Mouse (Mus musculus) heart, embryonic 13.5 days (tissue): ENCODE measurements around the gene Glb1l. TPM values are rescaled to one million over a fixed set of nuclear protein-coding genes. Genes with fewer than 3 reads are reported as not detected.

Experiments
- ATAC-seq: fragments of 200-750 bp; cut with Nextera tagmentation; 2 replicates; pipeline ENCODE4 v1.8.0; 2017; ENCODE audit warnings: moderate TSS enrichment; ENCODE audit not compliant: insufficient number of reproducible peaks, low FRiP score, low TSS enrichment; ENCODE audit errors: extremely low read depth
- H3K27ac ChIP-seq: fragments of 300-500 bp; sonication (generic); replicated peaks from 2 replicates; pipeline ENCODE4 v1.5.1; 2015; ENCODE audit warnings: moderate library complexity, mild to moderate bottlenecking, inconsistent platforms
- H3K27me3 ChIP-seq: fragments of 300-500 bp; sonication (generic); replicated peaks from 2 replicates; pipeline ENCODE4 v1.6.1; 2015; ENCODE audit warnings: mild to moderate bottlenecking, inconsistent platforms
- H3K36me3 ChIP-seq: fragments of 300-500 bp; sonication (generic); 2 replicates; pipeline ENCODE4 v1.6.1; 2015; ENCODE audit warnings: mild to moderate bottlenecking, inconsistent platforms
- H3K4me1 ChIP-seq: fragments of 300-500 bp; sonication (generic); 2 replicates; pipeline ENCODE4 v1.6.1; 2015; ENCODE audit warnings: inconsistent platforms
- H3K4me2 ChIP-seq: fragments of 300-500 bp; sonication (generic); 2 replicates; pipeline ENCODE4 v1.6.1; 2015; ENCODE audit warnings: inconsistent platforms, mild to moderate bottlenecking, moderate library complexity
- H3K4me3 ChIP-seq: fragments of 300-500 bp; sonication (generic); 2 replicates; pipeline ENCODE4 v1.5.1; 2015; ENCODE audit warnings: moderate library complexity, mild to moderate bottlenecking, inconsistent platforms
- H3K9ac ChIP-seq: fragments of 300-500 bp; sonication (generic); 2 replicates; pipeline ENCODE4 v1.6.1; 2015; ENCODE audit warnings: inconsistent platforms, mild to moderate bottlenecking, moderate library complexity
- H3K9me3 ChIP-seq: fragments of 300-500 bp; sonication (generic); 2 replicates; pipeline ENCODE4 v1.6.1; 2016; ENCODE audit warnings: inconsistent platforms
- WGBS: fragments of 180-500 bp; shearing (Covaris S2); methylation state at CpG from one replicate; pipeline ENCODE4 v1.1.7; 2015; ENCODE audit warnings: mixed read lengths; 5-methylcytosine and 5-hydroxymethylcytosine counted together
- polyA plus RNA-seq: library from polyadenylated mRNA; unstranded; fragments of >200 nt; fragmentation: Nextera tagmentation; extraction: Ambion mirVana; gene quantifications from 2 replicates; pipeline ENCODE4 v1.2.1, GENCODE M21; 2015

Glb1l gene
- polyA plus RNA-seq, result 6.9 and 8.2 TPM in 2 replicates

DNA sequence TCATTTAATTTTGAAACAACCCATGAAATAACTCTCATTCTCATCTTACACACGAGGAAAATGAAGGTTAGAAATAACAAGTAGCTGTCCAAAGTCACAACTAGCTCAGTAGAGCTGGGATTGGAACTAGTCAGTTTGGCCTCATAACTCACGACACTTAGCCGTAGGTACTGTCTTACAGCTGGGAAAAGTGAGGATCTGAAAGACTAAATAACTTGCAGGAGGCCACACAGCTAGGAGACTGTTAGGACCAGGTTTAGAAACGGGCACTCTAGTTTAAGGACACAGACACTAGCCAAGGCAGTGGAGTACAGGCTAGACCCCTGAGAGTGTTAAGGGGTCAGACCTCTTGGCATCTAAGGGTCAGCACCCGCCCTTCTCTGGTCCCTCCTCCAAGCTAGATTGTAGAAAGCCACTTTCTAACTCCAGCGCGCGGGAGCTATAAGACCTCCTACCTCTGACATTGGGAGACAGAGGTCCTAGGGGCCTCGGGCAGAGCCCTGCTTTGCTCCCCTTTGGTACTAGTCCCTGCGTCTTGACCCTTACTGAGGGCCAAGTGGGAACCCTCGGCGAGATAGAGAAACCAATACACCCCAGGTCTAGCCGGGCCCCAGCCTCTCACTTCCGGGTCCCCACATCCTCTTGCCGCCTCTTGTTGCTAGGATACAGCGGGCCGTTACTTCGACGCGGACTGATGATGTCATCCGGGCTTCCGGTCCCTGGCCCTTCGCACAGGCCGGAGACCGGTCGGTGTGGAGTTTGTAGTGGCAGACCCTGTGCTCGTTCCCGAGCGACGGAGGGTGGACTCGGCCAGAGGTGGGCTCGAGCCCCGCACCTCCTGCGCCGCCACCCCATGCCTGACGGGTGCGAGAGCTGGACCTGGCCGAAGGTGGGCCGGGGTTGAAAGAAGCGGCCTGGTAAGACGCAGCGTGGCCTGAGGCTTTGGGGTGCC is at the start of gene Glb1l, which contains the start of gene Stk16:
TSS of gene Glb1l (minus strand) at position 678 of the 952 bp plus-strand sequence.
TSS of gene Stk16 (plus strand) at position 703 of the 952 bp plus-strand sequence.
- peaks cover 38% of the 10 kb centered on the region for H3K36me3 ChIP-seq
- peaks cover 47% of the 10 kb centered on the region for H3K4me1 ChIP-seq
- peak within 1 kb of the TSS; percentile 99 for H3K4me2 ChIP-seq
- peak within 1 kb of the TSS; percentile 98 for H3K9ac ChIP-seq
- peak; percentile 82 for ATAC-seq
- H3K4me3 ChIP-seq, result peak within 1 kb of the TSS; percentile 92
- WGBS, result 5% methylated on average over 42 of the region's 42 CpGs
- no peaks in the 10 kb centered on the region for H3K9me3 ChIP-seq
- peak within 1 kb of the TSS; percentile 57 for H3K27ac ChIP-seq
- peaks cover 16% of the 10 kb centered on the region for H3K27me3 ChIP-seq

DNA sequence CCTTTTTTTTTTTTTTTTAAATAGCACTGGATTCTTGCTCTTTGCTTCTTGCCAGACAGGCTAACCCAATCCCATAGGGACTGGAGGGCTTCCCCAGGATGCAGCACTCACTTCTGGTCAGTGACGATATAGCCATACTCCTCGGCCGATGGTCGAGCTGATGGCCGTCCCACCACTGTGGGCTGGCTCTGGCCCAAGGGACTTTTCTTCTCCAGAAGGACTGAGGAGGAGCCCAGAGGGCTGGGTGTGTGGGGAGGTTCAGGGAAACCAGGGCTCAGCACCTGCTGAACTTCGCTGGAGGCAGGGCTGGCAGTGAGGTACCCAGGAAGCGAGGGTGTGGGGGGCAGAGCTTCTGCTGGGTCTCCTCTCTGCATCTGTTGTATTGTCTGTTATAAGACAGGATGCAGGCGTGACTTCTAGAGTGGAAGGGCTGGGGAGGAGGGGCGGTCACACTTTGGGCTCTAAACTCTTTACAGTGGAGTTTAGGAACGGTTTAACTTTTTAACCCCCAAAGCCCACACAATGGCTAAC is 45.0 kb upstream of the Glb1l start:
- no peak for ATAC-seq
- WGBS, result 60% methylated on average over 10 of the region's 10 CpGs
- Histone ChIP-seq H3K27me3 (peaks cover 28% of the 10 kb centered on the region), H3K9ac (no peak overlapping the region), H3K36me3 (no peaks in the 10 kb centered on the region), H3K4me2 (no peak overlapping the region), H3K9me3 (no peaks in the 10 kb centered on the region), H3K27ac (no peak overlapping the region), H3K4me1 (peaks cover 9% of the 10 kb centered on the region), H3K4me3 (no peak overlapping the region)

DNA sequence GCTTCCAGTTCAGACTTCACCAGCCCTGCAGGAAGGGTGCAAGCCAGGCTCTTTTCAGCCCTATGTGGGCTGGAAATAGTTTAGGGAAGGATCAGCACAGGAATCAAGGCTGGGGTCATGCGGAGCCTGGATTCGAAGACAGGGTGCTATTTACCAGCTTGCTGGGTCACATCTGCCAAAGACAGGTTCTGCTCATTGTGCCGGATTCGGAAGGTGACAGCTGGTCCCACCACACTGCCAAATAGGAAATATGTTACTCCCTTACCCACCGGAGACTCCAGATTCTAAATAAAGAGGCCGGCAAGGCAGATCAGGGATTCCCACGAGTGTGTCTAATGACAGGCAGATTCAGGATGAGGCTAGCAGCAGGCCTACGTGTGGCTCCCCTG is 44.0 kb upstream of the Glb1l start:
- peaks cover 10% of the 10 kb centered on the region for H3K4me1 ChIP-seq
- no peak overlapping the region; the same call in 1 of the 2 replicates for H3K9ac ChIP-seq
- ATAC-seq, result no peak
- no peaks in the 10 kb centered on the region for H3K9me3 ChIP-seq
- no peaks in the 10 kb centered on the region for H3K36me3 ChIP-seq
- no peak overlapping the region for H3K27ac ChIP-seq
- no peak overlapping the region for H3K4me2 ChIP-seq
- H3K27me3 ChIP-seq, result peaks cover 23% of the 10 kb centered on the region
- H3K4me3 ChIP-seq, result no peak overlapping the region
- WGBS, result 66% methylated on average over 8 of the region's 8 CpGs

DNA sequence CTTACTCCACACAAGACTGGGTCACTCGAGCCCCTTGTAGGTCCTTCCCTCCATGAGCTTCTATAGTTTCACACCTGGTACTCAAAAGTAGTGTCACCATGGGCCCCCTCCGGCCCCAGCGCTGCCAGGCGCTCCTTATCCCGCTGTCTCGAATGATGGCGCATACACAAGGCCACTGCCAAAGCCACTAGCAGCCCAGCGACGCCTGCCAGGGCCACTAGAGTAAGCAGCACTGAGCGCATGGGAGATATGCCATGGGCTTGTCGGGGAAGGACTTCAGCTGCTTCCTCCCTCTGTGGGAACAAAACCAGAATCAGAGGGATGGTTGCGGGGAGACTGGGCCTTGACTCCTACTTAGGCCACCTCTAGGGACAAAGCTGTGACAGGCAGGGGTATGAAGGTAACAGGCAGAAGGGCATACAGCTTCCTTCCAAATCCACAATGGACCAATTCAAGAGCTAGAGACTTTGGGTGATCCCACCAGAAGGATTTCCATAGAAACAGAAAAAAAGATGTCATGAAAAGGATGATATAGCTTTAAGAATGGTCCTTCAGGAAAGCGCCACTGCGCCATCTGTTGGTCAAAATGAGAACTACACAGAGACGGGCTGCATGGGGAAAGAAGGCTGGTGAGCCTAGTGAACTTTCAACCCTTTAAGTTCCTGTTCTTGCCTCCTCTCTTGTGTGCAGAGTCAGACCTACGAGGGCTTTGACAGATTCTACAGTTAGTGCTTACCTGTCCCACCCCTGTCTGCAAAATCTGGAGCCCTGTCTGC is 43.4 kb upstream of the Glb1l start:
- H3K4me3 ChIP-seq, result no peak overlapping the region
- WGBS, result 56% methylated on average over 16 of the region's 16 CpGs
- ATAC-seq, result no peak
- no peak overlapping the region; the same call in 1 of the 2 replicates for H3K9ac ChIP-seq
- no peak overlapping the region for H3K27ac ChIP-seq
- no peaks in the 10 kb centered on the region for H3K36me3 ChIP-seq
- H3K27me3 ChIP-seq, result peaks cover 23% of the 10 kb centered on the region
- H3K9me3 ChIP-seq, result no peaks in the 10 kb centered on the region
- no peak overlapping the region for H3K4me2 ChIP-seq
- H3K4me1 ChIP-seq, result peaks cover 15% of the 10 kb centered on the region

DNA sequence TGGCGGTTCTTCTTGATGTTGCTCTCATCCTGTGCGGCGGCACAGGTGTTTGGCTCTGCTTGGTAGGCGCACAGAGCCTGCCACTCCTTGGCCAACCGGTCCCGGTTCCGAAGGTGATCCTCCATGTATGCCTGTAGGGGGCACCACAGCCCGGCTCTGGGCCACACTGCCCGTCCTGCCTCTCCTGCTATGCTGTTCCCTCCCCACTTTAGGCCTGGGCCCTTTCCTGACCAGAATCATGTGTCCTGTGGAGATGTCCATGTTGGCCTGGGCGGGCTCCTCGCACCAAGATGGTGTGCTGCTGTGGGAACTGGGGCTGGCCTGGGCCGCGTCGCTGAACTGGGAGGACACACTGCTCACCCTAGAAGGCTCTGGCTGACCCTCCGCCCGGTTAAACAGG is 42.4 kb upstream of the Glb1l start:
- 60% methylated on average over 16 of the region's 16 CpGs for WGBS
- peaks cover 24% of the 10 kb centered on the region for H3K4me1 ChIP-seq
- no peak overlapping the region for H3K27ac ChIP-seq
- no peak for ATAC-seq
- no peak overlapping the region for H3K4me3 ChIP-seq
- no peak overlapping the region for H3K4me2 ChIP-seq
- H3K9ac ChIP-seq, result no peak overlapping the region
- peaks cover 23% of the 10 kb centered on the region for H3K27me3 ChIP-seq
- no peaks in the 10 kb centered on the region for H3K36me3 ChIP-seq
- H3K9me3 ChIP-seq, result no peaks in the 10 kb centered on the region

DNA sequence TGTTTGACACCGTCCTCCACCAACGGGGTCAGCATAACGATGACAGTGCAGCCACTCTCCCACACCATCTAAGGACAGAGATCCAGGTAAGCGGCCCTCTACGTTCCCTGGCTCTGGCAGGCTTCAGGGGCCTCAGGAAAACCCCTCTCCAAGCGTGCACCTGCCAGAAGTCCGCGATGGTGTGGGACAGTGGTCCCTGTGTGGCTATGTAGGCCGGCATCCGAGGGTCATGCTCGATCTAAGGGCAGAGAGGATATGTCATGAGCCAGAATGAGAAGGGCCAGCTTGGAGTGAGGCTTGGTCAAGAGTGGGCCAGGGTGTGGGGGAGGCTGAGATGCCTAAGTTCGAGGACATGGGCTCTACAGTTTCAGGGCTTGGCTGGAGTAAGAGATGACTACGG is 41.7 kb upstream of the Glb1l start:
- Histone ChIP-seq H3K9me3 (no peaks in the 10 kb centered on the region), H3K27ac (no peak overlapping the region), H3K4me1 (peaks cover 31% of the 10 kb centered on the region), H3K4me3 (no peak overlapping the region), H3K4me2 (no peak overlapping the region), H3K9ac (no peak overlapping the region), H3K36me3 (no peaks in the 10 kb centered on the region), H3K27me3 (peaks cover 22% of the 10 kb centered on the region)
- WGBS, result 55% methylated on average over 13 of the region's 13 CpGs
- ATAC-seq, result no peak

DNA sequence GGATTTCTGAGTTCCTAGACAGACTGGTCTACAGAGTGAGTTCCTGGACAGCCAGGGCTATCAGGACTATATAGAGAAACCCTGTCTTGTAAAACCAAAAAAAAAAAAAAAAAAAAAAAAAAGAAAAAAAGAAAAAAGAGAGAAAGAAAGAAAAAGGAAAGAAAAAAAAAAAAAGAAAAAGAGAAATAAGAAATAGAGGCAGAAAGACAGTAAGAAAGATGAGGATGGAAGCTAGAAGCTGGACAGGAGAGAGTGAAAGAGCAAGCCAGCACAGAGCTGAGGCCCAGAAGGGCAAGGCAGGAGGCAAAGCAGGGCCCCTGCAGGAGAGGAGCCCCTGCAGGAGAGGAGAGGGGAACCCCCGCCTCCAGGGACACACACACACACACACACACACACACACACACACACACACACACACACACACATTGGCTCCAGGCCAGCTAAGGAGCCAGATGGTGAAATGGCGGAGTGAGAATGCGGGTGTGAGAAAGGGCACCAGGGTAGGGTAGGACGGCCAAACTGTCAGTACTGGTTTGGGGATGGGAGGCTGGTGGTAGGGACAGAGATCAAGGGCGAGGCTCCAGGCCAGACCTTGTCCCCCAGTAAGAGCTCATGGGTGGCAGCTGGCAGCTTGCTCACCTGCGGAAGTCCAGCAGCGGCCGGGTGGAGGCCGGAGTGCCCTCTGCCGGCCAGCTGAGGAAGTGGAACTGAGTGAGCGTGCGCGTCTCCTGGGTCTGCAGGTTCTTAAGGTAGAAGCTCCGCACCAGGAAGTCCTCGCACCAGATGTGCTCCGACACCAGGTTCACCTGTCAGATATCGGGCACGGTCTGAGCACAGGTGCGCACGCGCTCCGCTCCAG is 40.7 kb upstream of the Glb1l start:
- peaks cover 40% of the 10 kb centered on the region for H3K4me1 ChIP-seq
- ATAC-seq, result no peak
- H3K27me3 ChIP-seq, result peaks cover 19% of the 10 kb centered on the region
- no peak overlapping the region for H3K27ac ChIP-seq
- H3K9ac ChIP-seq, result peak overlapping the region; percentile 69
- no peaks in the 10 kb centered on the region for H3K36me3 ChIP-seq
- H3K4me2 ChIP-seq, result peak overlapping the region; percentile 63
- no peaks in the 10 kb centered on the region for H3K9me3 ChIP-seq
- H3K4me3 ChIP-seq, result peak overlapping the region; percentile 31
- WGBS, result 7% methylated on average over 21 of the region's 22 CpGs

DNA sequence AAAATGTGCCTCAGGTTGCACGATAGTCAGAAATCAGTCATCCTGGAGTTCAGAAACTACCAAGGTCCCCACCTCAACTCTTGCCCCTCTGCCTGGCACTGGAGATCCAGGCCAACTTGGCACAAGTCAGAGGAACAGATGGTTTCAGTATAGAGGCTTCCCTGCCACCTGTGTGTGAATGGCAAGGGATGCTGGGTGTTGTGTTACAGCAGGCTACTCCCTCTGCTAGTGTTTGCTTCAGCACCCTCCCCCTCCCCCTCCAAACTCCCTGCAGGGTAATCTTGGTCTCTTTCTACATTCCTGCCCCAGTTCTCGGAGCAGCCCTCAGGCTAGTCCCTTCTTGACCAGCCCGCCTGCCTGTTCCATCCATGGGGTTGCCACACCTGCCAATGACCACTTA is 39.9 kb upstream of the Glb1l start:
- WGBS, result 71% methylated on average over 3 of the region's 3 CpGs
- H3K27ac ChIP-seq, result no peak overlapping the region
- no peak overlapping the region for H3K4me2 ChIP-seq
- no peak overlapping the region for H3K4me3 ChIP-seq
- H3K9me3 ChIP-seq, result no peaks in the 10 kb centered on the region
- peaks cover 40% of the 10 kb centered on the region for H3K4me1 ChIP-seq
- no peak for ATAC-seq
- peaks cover 19% of the 10 kb centered on the region for H3K27me3 ChIP-seq
- H3K9ac ChIP-seq, result no peak overlapping the region
- H3K36me3 ChIP-seq, result no peaks in the 10 kb centered on the region; the same call in 1 of the 2 replicates

DNA sequence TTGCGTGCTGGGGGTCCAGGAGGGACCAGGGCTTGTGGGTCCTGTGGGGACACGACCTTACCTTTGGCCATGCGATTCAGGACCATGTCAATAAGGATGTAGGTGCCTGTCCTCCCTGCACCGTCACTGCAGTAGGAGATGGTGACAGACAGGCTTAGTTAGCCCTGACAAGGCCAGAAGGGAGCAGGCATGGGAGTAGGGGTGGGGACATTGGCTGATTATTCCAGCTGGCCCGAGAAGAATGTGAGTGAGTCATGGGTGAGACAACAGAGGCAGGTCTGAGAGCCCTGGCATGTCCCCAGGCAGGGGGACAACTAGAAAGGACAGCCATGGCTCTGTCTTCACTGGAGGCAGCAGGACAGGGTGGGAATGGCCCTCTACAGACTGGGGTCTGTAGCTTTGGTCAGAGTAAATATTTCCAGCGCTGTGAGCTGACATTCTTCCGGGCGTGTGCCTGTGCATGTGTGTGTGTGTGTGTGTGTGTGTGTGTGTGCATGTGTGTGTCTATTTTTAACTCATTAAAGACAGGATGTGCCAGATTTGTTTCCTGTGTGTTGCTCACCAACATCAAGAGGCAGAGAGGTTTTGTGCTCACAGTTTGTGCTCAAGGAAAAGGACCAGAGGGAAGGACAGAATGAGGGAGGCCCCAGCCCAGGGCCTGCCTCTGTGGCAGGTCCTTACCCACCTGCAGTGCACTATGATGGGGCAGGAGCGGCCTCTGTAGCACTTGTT is 37.6 kb upstream of the Glb1l start:
- 28% methylated on average over 9 of the region's 9 CpGs for WGBS
- Histone ChIP-seq H3K9ac (peak overlapping the region; percentile 72), H3K27me3 (peaks cover 11% of the 10 kb centered on the region), H3K4me3 (no peak overlapping the region), H3K27ac (peak overlapping the region; percentile 96), H3K4me1 (peaks cover 40% of the 10 kb centered on the region), H3K36me3 (peaks cover 11% of the 10 kb centered on the region), H3K4me2 (peak overlapping the region; percentile 28), H3K9me3 (no peaks in the 10 kb centered on the region)
- peak; percentile 39; the same call in 1 of the 2 replicates for ATAC-seq
